Mouse (Mus musculus) mouse embryonic stem cell (cell line): Measurements from ENCODE around the gene Prrc2c.
"Not testable (repeated sequence)": the region's sequence is repeated elsewhere in the genome, so short reads cannot be mapped to it uniquely, and the experiment has no call there.

Source experiments
- in situ Hi-C, 2 experiments: fragments of 300-500 bp; cut with MboI; formaldehyde crosslinking; loops; 1 replicate in 1 of 2; 3 replicates in 1 of 2; pipeline ENCODE4 v1.14.3; 2019 to 2020; ENCODE audit warnings: low sequenced_read_pairs in 2 of 2, low pct_unique_long_range_greater_than_20kb in 1 of 2, mixed read lengths in 1 of 2; ENCODE audit not compliant: unreplicated experiment in 1 of 2

Gene Prrc2c

GRCm38 (mm10) chr1:162720645-162721044 is 19.7 kb downstream of the Prrc2c start:
- in situ Hi-C loops: loop anchor here (25.0 kb wide), 3 partner anchors 883 to 1267 kb away; partner anchors contain the start of genes BC055324 (in 1 of the 2), Mettl18 (in 1 of the 2) and Scyl3 (in 1 of the 2)

GRCm38 (mm10) chr1:162700389-162701066 is 39.8 kb downstream of the Prrc2c start:
- in situ Hi-C loops: loop anchor here (25.0 kb wide), 3 partner anchors 863 to 1287 kb away; partner anchors contain the start of genes BC055324 (in 1 of the 2), Mettl18 (in 1 of the 2) and Scyl3 (in 1 of the 2)

- in situ Hi-C loops: no loop called here
Measured at GRCm38 (mm10) chr1:162697866-162698265, 42.5 kb downstream of the Prrc2c start.

GRCm38 (mm10) chr1:162693721-162694120 is 46.6 kb downstream of the Prrc2c start:
- in situ Hi-C loops: no loop called here

GRCm38 (mm10) chr1:162665486-162666174 is 74.7 kb downstream of the Prrc2c start:
- in situ Hi-C loops: loop anchor here in 1 of 2 experiments (25.0 kb wide), 1 partner anchor 303 kb away; no protein-coding TSS in a partner anchor

- in situ Hi-C loops: loop anchor here in 1 of 2 experiments (25.0 kb wide), 1 partner anchor 303 kb away; no protein-coding TSS in a partner anchor
Measured at GRCm38 (mm10) chr1:162664826-162665475, 75.4 kb downstream of the Prrc2c start.

- in situ Hi-C loops: loop anchor here in 1 of 2 experiments (25.0 kb wide), 1 partner anchor 298 kb away; no protein-coding TSS in a partner anchor
Measured at GRCm38 (mm10) chr1:162660276-162660860, 80.0 kb downstream of the Prrc2c start.

DNA sequence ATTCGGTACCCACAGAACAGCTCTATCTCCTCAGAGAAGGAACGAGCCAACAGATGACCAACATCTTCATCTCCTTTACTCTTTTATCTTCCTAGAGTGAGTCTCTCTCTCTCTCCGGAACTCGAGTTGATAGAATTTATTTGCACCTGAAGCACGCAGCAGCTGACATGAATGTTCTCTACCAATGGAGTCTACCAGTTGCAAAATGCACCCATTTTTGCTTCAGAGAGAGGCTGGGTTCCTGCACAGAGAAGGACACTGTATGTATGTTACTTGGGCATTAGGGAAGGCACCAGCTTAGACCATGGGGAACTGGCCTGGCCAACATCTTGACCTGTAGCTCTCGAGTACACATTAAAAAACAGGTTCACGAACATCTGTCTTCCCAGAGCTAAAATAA is 82.2 kb downstream of the Prrc2c start, which contains the start of gene Myocos:
Gene Myocos, minus strand, starts transcription at position 101 of the 400 bp plus-strand sequence.
- in situ Hi-C loops: loop anchor here in 1 of 2 experiments (25.0 kb wide), 1 partner anchor 296 kb away; no protein-coding TSS in a partner anchor

- in situ Hi-C loops: no loop called here
Measured at GRCm38 (mm10) chr1:162648416-162648815, 91.9 kb downstream of the Prrc2c start.

DNA sequence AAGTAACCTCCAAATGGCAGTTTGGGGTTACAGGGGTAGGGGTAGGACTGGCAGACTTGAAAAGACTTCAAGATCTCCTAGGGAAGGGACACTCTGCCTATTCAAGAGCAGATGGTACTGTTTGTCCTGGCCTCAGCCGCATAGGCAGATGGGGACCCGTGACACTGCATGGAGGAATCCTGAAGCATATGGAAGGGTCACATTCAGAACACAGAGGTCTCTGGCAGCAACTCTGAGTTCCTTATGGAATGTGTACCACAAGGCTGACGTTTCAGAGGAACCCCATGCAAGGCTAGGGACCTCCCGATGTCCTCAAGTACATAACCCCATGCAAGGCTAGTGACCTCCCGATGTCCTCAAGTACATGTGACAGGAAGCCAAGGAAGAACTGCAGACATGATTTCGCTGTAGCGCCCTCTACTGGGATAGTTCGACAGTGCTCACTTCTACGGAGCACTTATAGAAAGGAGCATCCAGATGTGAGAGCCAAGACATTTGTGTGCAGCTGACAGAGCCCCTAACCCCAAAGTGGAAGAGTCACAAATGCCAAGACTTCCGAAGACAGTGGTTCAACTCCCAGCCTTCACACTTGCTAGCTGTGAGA is 94.2 kb downstream of the Prrc2c start:
- in situ Hi-C loops: no loop called here

DNA sequence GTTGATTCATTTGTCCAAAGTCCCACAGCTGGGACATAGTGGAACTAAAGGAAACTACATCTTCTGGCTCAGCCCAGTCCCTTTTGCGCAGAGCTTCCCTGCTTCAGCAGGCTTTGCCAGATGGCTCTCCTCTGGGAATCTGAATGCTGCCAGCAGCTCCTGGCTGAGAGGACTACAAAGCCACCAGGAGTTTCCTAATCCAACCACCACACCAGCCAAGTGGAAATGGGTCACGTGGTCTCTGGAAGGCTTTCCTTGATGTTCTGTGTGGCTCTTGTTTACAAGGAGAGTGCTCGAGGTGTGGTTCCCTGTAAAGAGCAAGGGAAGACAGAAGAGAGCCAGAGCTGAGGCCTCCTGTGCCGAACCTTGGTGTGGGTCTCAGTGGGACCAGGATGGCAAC is 96.6 kb downstream of the Prrc2c start:
- in situ Hi-C loops: no loop called here

GRCm38 (mm10) chr1:162642591-162642990 is 97.8 kb downstream of the Prrc2c start:
- in situ Hi-C loops: no loop called here

DNA sequence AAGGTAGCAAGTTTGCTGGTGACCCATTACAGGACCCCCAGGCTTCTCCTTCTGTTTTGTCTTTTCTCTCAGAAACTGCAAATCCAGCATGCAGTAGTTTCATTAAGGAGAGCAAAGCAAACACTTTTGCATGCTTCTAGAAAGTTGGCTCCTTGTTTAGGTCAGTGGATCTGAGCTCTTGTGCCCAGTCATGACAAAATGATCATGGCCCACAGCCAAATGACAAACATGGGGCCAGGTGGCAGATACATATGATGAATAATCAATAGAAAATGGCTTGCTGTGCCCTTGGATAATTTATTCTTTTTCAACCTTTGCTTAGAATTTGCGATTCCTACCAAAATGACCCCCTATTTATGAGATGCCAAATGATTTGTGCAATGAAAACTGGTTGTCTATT is 100.5 kb downstream of the Prrc2c start:
- in situ Hi-C loops: no loop called here

DNA sequence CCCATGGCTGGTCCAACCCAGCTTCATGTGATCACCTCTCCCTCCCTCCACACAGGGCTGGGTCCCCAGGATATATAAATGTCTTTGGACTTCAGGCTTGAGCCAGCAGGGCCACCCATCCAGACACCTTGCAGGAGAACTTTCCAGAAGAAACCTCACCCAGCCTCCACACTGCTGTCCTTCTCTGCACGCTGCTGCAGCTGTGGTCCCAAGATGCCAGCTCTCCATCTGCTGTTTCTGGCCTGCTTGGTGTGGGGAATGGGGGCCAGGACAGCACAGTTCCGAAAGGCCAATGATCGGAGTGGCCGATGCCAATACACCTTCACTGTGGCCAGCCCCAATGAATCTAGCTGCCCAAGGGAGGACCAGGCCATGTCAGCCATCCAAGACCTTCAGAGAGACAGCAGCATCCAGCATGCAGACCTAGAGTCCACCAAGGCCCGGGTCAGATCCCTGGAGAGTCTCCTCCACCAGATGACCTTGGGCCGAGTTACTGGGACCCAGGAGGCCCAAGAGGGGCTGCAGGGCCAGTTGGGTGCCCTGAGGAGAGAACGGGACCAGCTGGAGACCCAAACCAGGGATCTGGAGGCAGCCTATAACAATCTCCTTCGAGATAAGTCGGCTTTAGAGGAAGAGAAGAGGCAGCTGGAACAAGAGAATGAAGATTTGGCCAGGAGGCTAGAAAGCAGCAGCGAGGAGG is 101.2 kb downstream of the Prrc2c start, which contains the start of gene Myoc:
Gene Myoc, plus strand, starts transcription at position 105 of the 700 bp plus-strand sequence.
- in situ Hi-C loops: no loop called here

DNA sequence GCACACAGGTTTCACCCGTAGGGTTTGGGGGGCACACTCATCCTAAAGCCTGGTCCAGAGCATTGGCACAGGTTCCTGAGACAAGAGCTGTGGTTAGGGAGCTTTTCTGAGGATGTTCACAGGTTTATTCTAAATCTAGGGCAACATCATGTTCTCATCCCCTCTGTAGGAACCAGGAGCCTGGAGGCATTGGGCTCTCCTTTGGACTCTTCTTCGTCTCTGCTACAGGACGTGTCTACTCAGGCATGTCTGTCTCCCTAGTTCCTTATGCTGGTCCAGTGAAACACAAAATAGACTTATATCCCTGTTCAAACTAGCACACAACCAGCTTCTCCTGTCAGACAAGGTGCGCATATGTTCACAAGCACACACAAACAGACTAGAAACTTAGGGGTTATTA is 101.8 kb downstream of the Prrc2c start:
- in situ Hi-C loops: no loop called here

- in situ Hi-C loops: no loop called here
Measured at GRCm38 (mm10) chr1:162636516-162636915, 103.8 kb downstream of the Prrc2c start.

DNA sequence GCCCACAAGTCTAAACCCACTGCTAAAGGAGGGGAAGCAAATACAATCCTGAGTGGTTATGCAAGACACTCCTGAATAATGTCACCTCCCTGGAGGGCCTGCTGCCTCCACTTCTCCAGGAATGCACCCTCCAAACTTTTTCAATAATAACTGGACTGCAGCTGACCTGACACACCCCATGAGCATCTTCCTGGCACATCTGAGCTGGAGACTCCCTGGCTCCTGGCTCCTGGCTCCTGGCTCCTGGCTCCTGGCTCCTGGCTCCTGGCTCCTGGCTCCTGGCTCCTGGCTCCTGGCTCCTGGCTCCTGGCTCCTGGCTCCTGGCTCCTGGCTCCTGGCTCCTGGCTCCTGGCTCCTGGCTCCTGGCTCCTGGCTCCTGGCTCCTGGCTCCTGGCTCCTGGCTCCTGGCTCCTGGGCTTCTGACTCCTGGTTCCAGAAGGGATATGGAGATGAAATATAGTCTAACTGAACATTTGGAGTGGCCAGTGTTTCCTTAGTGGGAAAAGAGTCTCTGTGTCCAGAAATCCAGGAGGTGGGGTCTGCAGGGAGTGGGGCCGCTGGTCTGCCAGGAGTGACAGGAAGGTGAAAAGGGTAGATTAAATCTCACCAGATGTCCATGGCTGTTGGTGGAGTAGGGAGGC is 104.9 kb downstream of the Prrc2c start:
- in situ Hi-C loops: not testable (repeated sequence)
